Mouse (Mus musculus) retina, adult 2 months (tissue): ENCODE data around the gene Trim40.

Experiments
- DNase-seq: peaks from one replicate; pipeline ENCODE4 v3.0.0-alpha.2; 2012; ENCODE audit warnings: low read depth, low spot score

Trim40 gene

GRCm38 (mm10) chr17:36839931-36840330 lies 50.0 kb downstream of the Trim40 start:
- no peak for DNase-seq

- no peak for DNase-seq
These were observed 50.9 kb downstream of the Trim40 start for GRCm38 (mm10) chr17:36839001-36839400.

GRCm38 (mm10) chr17:36836874-36837647 lies 52.9 kb downstream of the Trim40 start, which contains the start of gene Trim26:
Gene Trim26 (plus strand): TSS chr17:36837134.
- DNase-seq, result peak; percentile 98

- DNase-seq, result no peak
These were observed 53.5 kb downstream of the Trim40 start for GRCm38 (mm10) chr17:36836427-36836812.

- no peak for DNase-seq
These were observed 54.1 kb downstream of the Trim40 start for GRCm38 (mm10) chr17:36835591-36836426.

- DNase-seq, result no peak
These were observed 57.2 kb downstream of the Trim40 start for GRCm38 (mm10) chr17:36832694-36833093.
